Mouse (Mus musculus) cerebellum, adult 11-12 months (tissue): Measurements from ENCODE around the gene Copb2.
A peak's percentile ranks its signal among the peaks of the same experiment; 100 is the strongest.

Experiments used
- DNase-seq: peaks from one replicate; pipeline ENCODE4 v3.0.0; 2022

The Copb2 gene

GRCm38 (mm10) chr9:98563137-98564126 is at the start of gene Copb2:
Gene Copb2, plus strand, starts transcription at chr9:98563721.
- peak; percentile 98 for DNase-seq

- no peak for DNase-seq
Observed at GRCm38 (mm10) chr9:98523872-98524271, 39.6 kb upstream of the Copb2 start.

GRCm38 (mm10) chr9:98524786-98525542 is 38.6 kb upstream of the Copb2 start:
- no peak for DNase-seq

- DNase-seq: no peak
Observed at GRCm38 (mm10) chr9:98525543-98525924, 38.0 kb upstream of the Copb2 start.

GRCm38 (mm10) chr9:98527226-98527625 is 36.3 kb upstream of the Copb2 start:
- DNase-seq: no peak

GRCm38 (mm10) chr9:98529776-98530175 is 33.7 kb upstream of the Copb2 start:
- DNase-seq: no peak

GRCm38 (mm10) chr9:98530999-98531398 is 32.5 kb upstream of the Copb2 start:
- DNase-seq: no peak

GRCm38 (mm10) chr9:98534675-98535280 is 28.7 kb upstream of the Copb2 start:
- no peak for DNase-seq

GRCm38 (mm10) chr9:98535763-98536162 is 27.8 kb upstream of the Copb2 start:
- DNase-seq: no peak

- DNase-seq: no peak
Observed at GRCm38 (mm10) chr9:98538017-98538712, 25.4 kb upstream of the Copb2 start.

- DNase-seq: peak; percentile 31
Observed at GRCm38 (mm10) chr9:98538713-98539360, 24.7 kb upstream of the Copb2 start.

GRCm38 (mm10) chr9:98544042-98544441 is 19.5 kb upstream of the Copb2 start:
- no peak for DNase-seq

- no peak for DNase-seq
Observed at GRCm38 (mm10) chr9:98583852-98584251, 20.3 kb downstream of the Copb2 start.

GRCm38 (mm10) chr9:98600094-98600493 is 36.6 kb downstream of the Copb2 start:
- DNase-seq: no peak

GRCm38 (mm10) chr9:98601156-98601836 is 37.8 kb downstream of the Copb2 start, which contains the start of gene Mrps22:
Gene Mrps22, minus strand, starts transcription at chr9:98601660.
- DNase-seq: peak; percentile 67

GRCm38 (mm10) chr9:98601837-98602359 is 38.4 kb downstream of the Copb2 start:
- DNase-seq: no peak

GRCm38 (mm10) chr9:98604896-98605295 is 41.4 kb downstream of the Copb2 start:
- DNase-seq: no peak

GRCm38 (mm10) chr9:98628480-98628879 is 65.0 kb downstream of the Copb2 start:
- no peak for DNase-seq

- no peak for DNase-seq
Observed at GRCm38 (mm10) chr9:98633287-98634162, 70.0 kb downstream of the Copb2 start.
